In the genomic region with DNA sequence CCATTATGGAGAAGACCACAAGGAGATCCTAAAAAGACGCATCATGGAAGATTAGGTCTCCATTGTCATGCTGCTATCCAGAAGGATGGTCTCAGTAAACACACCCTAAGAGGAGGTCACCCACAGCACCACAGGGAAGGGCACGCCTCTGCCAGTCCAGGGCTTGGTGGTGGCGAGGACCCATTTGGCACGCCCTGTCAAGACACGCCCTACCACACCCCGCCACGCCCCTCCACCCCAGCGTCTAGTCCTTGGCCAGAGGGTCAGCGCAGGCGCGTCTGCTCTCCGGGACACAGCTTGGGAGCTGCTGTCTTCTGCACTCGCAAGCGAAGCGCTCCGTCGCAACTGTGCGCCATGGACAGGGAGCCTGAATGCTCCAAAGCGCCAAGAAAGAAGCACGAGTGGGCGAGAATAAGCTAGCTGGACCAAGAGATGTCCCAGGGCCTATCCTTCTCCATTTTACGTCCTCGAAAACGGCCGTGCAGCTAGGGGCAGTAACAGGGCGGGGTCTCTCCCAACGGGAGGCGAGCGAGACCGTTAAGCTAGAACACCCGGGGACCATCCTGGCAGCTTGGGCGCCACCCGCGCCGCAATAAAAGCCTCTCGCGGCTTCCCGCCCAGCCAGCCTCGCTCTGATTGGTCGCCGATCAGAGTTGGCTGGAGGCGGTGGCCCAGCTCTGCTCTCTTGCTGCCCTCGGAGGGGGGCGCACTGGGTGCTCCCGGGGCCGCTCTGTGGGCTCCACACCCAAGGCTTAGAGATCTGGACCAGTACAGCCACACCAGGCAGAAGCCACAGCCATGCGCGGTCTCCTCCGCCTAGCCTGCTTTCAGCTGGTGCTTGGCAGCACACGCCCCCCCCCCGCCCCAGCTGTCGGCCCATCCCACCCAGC, we compare ENCODE assay signal across 8 mouse cellular contexts. TPM values are rescaled to one million over a fixed set of nuclear protein-coding genes. Genes with fewer than 3 reads are reported as not detected.
DNase-seq lines count a peak whose midpoint lies in the region; ATAC-seq and TF ChIP-seq lines count a peak whose summit lies in the region.

No protein-coding gene starts in this region.

- H3K9ac ChIP-seq in hindbrain, embryonic 14.5 days, result peak overlapping the region; percentile 100

- H3K9me3 ChIP-seq in hindbrain, embryonic 14.5 days (ENCODE audit: control insufficient read depth, low read length), result no peaks in the 10 kb centered on the region

- H3K36me3 ChIP-seq in hindbrain, embryonic 14.5 days (replicated peaks; ENCODE audit: control insufficient read depth, insufficient read depth), result peaks cover 6% of the 10 kb centered on the region

- WGBS in hindbrain, embryonic 14.5 days, result under 1% methylated on average over 51 of the region's 52 CpGs

- intact Hi-C loops in left cerebral cortex, adult 2 months (cut with DNase I), result loop anchor here (5.0 to 10.0 kb wide), 8 partner anchors 40 to 305 kb away; no protein-coding TSS in a partner anchor

- H3K27ac ChIP-seq in hindbrain, embryonic 14.5 days, result peak overlapping the region; percentile 99
- H3K27ac ChIP-seq in left cerebral cortex, adult 2 months, result peak overlapping the region; percentile 98

- DNase-seq in WW6 (ENCODE audit: low read depth, low spot score), result peak; percentile 50
- peak; percentile 80 to 89 for DNase-seq in cerebellum, postnatal 10 days
- peak; percentile 71 to 72 for DNase-seq in frontal cortex, postnatal 25 days (ENCODE audit: low spot score in 2 of 2)
- DNase-seq in hindbrain, embryonic 14.5 days (ENCODE audit: low spot score), result peak; percentile 66
- peak; percentile 82 to 83 for DNase-seq in left cerebral cortex, adult 2 months (ENCODE audit: extremely low spot score in 1 of 2, low spot score in 2 of 2)
- peak; percentile 89 for DNase-seq in right cerebral cortex, postnatal 25 days
- DNase-seq in natural killer cell, adult 2 months (ENCODE audit: low spot score in 2 of 2), result no peak

- no peak for TF ChIP-seq CTCF in left cerebral cortex, adult 2 months (IDR thresholded peaks at IDR 0.05)

- peaks cover 46% of the 10 kb centered on the region for H3K4me1 ChIP-seq in hindbrain, embryonic 14.5 days (replicated peaks; ENCODE audit: control insufficient read depth, insufficient read depth, low read length)

- no peaks in the 10 kb centered on the region for H3K27me3 ChIP-seq in hindbrain, embryonic 14.5 days (ENCODE audit: control insufficient read depth, insufficient read depth, low read length)

- ATAC-seq in hindbrain, embryonic 14.5 days (ENCODE audit: low FRiP score), result peak; percentile 75
- ATAC-seq in megakaryocyte, adult 5-6 weeks (ENCODE audit: poor library complexity, severe bottlenecking), result peak; percentile 67

- H3K4me3 ChIP-seq in hindbrain, embryonic 14.5 days (replicated peaks; ENCODE audit: low read length), result peak overlapping the region; percentile 99
- peak overlapping the region; percentile 94 for H3K4me3 ChIP-seq in left cerebral cortex, adult 2 months

- peak overlapping the region; percentile 79 for H3K4me2 ChIP-seq in hindbrain, embryonic 14.5 days (replicated peaks)

RNA-seq across cellular contexts. Expression of gene Ncam1, which starts 1.9 kb away (rescaled TPM):
- 349 and 373 TPM in 2 replicates for polyA plus RNA-seq in hindbrain, embryonic 14.5 days (2014; fragmentation: Nextera tagmentation; extraction: Ambion mirVana)
- total RNA-seq in left cerebral cortex, adult 2 months (2021), result 100 to 1,000 TPM; 270 to 291 TPM
- total RNA-seq in megakaryocyte, adult 5-6 weeks (2015), result 12.0 and 14.0 TPM in 2 replicates
- 9.6 and 10.9 TPM in 2 replicates for total RNA-seq in megakaryocyte, adult 5-6 weeks (2017)

Comparison
In these comparisons a context has a peak if more than half of its experiments do, and no peak if none do; other contexts are left out.
1. DNase-seq: peak in WW6 (single experiment), cerebellum, postnatal 10 days (2 of 2), frontal cortex, postnatal 25 days (2 of 2), hindbrain, embryonic 14.5 days (single experiment), left cerebral cortex, adult 2 months (2 of 2) and right cerebral cortex, postnatal 25 days (single experiment); none in natural killer cell, adult 2 months (0 of 2).
2. RNA of gene Ncam1, which starts 1.9 kb away (total RNA-seq): 270 to 291 TPM in left cerebral cortex, adult 2 months; 9.6 to 14.0 TPM in megakaryocyte, adult 5-6 weeks; every median in the first group is over 10 times any median in the second.